Mouse (Mus musculus): Measurements from ENCODE around the gene Chst3. TPM values are rescaled to one million over a fixed set of nuclear protein-coding genes. Genes with fewer than 3 reads are reported as not detected.
"Not testable (repeated sequence)": the region's sequence is repeated elsewhere in the genome, so short reads cannot be mapped to it uniquely, and the experiment has no call there.

Gene Chst3
- polyA plus RNA-seq, 1 experiment from 2014 or later, result 1.0 TPM

- Histone ChIP-seq H3K27me3 (ENCODE audit: control insufficient read depth, insufficient read depth, low read length) (no peaks in the 10 kb centered on the region), H3K9ac (ENCODE audit: low read depth, low read length) (no peak overlapping the region), H3K4me2 (replicated peaks; ENCODE audit: low read depth, low read length) (no peak overlapping the region), H3K27ac (ENCODE audit: low read depth, low read length) (no peak overlapping the region), H3K4me3 (ENCODE audit: low read length) (no peak overlapping the region), H3K4me1 (ENCODE audit: control insufficient read depth, insufficient read depth, low read length) (peaks cover 6% of the 10 kb centered on the region; the same call in 1 of the 2 replicates), H3K36me3 (ENCODE audit: control insufficient read depth, insufficient read depth, low read length) (no peaks in the 10 kb centered on the region), H3K9me3 (ENCODE audit: control insufficient read depth, low read length) (no peaks in the 10 kb centered on the region)
- 84% methylated on average over 5 of the region's 5 CpGs for WGBS
- no peak for ATAC-seq (ENCODE audit: low FRiP score, low TSS enrichment)
Measured at GRCm38 (mm10) chr10:60138680-60139079, 80.4 kb downstream of the Chst3 start.

- no peak overlapping the region for H3K4me2 ChIP-seq (replicated peaks; ENCODE audit: low read depth, low read length)
- 0 out of 2 replicates have a peak, but pooled peaks cover under 1% of the 10 kb centered on the region for H3K36me3 ChIP-seq (ENCODE audit: control insufficient read depth, insufficient read depth, low read length)
- WGBS, result 73% methylated on average over 7 of the region's 7 CpGs
- H3K4me3 ChIP-seq (ENCODE audit: low read length), result no peak overlapping the region
- H3K27ac ChIP-seq (ENCODE audit: low read depth, low read length), result no peak overlapping the region
- no peak for ATAC-seq (ENCODE audit: low FRiP score, low TSS enrichment)
- no peaks in the 10 kb centered on the region for H3K9me3 ChIP-seq (ENCODE audit: control insufficient read depth, low read length)
- no peaks in the 10 kb centered on the region for H3K27me3 ChIP-seq (ENCODE audit: control insufficient read depth, insufficient read depth, low read length)
- H3K9ac ChIP-seq (ENCODE audit: low read depth, low read length), result no peak overlapping the region
- peaks cover 10% of the 10 kb centered on the region; the same call in 1 of the 2 replicates for H3K4me1 ChIP-seq (ENCODE audit: control insufficient read depth, insufficient read depth, low read length)
Measured at GRCm38 (mm10) chr10:60136935-60137334, 82.1 kb downstream of the Chst3 start.

GRCm38 (mm10) chr10:60136010-60136409 is 83.0 kb downstream of the Chst3 start:
- H3K9me3 ChIP-seq (ENCODE audit: control insufficient read depth, low read length); H3K9ac ChIP-seq (ENCODE audit: low read depth, low read length); H3K27ac ChIP-seq (ENCODE audit: low read depth, low read length); H3K4me2 ChIP-seq (replicated peaks; ENCODE audit: low read depth, low read length); H3K4me3 ChIP-seq (ENCODE audit: low read length); H3K27me3 ChIP-seq (ENCODE audit: control insufficient read depth, insufficient read depth, low read length); H3K4me1 ChIP-seq (ENCODE audit: control insufficient read depth, insufficient read depth, low read length); ATAC-seq (ENCODE audit: low FRiP score, low TSS enrichment); H3K36me3 ChIP-seq (ENCODE audit: control insufficient read depth, insufficient read depth, low read length): not testable (repeated sequence)
- WGBS, result 31% methylated on average over 1 of the region's 1 CpGs

- Histone ChIP-seq H3K9me3 (ENCODE audit: control insufficient read depth, low read length) (no peaks in the 10 kb centered on the region), H3K27me3 (ENCODE audit: control insufficient read depth, insufficient read depth, low read length) (no peaks in the 10 kb centered on the region), H3K36me3 (ENCODE audit: control insufficient read depth, insufficient read depth, low read length) (peaks cover 3% of the 10 kb centered on the region; the same call in 1 of the 2 replicates), H3K4me2 (replicated peaks; ENCODE audit: low read depth, low read length) (no peak overlapping the region), H3K9ac (ENCODE audit: low read depth, low read length) (no peak overlapping the region), H3K27ac (ENCODE audit: low read depth, low read length) (no peak overlapping the region), H3K4me1 (ENCODE audit: control insufficient read depth, insufficient read depth, low read length) (peaks cover 10% of the 10 kb centered on the region; the same call in 1 of the 2 replicates), H3K4me3 (ENCODE audit: low read length) (no peak overlapping the region)
- 59% methylated on average over 9 of the region's 9 CpGs for WGBS
- ATAC-seq (ENCODE audit: low FRiP score, low TSS enrichment), result no peak
Measured at GRCm38 (mm10) chr10:60134201-60134600, 84.9 kb downstream of the Chst3 start.

- Histone ChIP-seq H3K4me3 (ENCODE audit: low read length) (no peak overlapping the region), H3K36me3 (ENCODE audit: control insufficient read depth, insufficient read depth, low read length) (peaks cover 3% of the 10 kb centered on the region; the same call in 1 of the 2 replicates), H3K27ac (ENCODE audit: low read depth, low read length) (no peak overlapping the region), H3K9me3 (ENCODE audit: control insufficient read depth, low read length) (no peaks in the 10 kb centered on the region), H3K4me2 (replicated peaks; ENCODE audit: low read depth, low read length) (no peak overlapping the region), H3K4me1 (ENCODE audit: control insufficient read depth, insufficient read depth, low read length) (peaks cover 10% of the 10 kb centered on the region; the same call in 1 of the 2 replicates), H3K9ac (ENCODE audit: low read depth, low read length) (no peak overlapping the region), H3K27me3 (ENCODE audit: control insufficient read depth, insufficient read depth, low read length) (no peaks in the 10 kb centered on the region)
- 29% methylated on average over 6 of the region's 6 CpGs for WGBS
- ATAC-seq (ENCODE audit: low FRiP score, low TSS enrichment), result peak; percentile 33; the same call in 1 of the 2 replicates
Measured at GRCm38 (mm10) chr10:60133501-60133900, 85.6 kb downstream of the Chst3 start.

Small RNA genes within 50 kb of the gene (microRNA-seq; reads per million reads assigned to microRNA genes)
- gene Gm22117, result not detected

Other genes starting within 250 kb of the Chst3 start
- 45.8 and 47.4 TPM in 2 replicates for gene Ascc1, start 216.5 kb downstream of the Chst3 start, polyA plus RNA-seq (2014; fragmentation: Nextera tagmentation; extraction: Ambion mirVana)
- 106 and 108 TPM in 2 replicates for gene Anapc16, start 216.1 kb downstream of the Chst3 start, polyA plus RNA-seq (2014; fragmentation: Nextera tagmentation; extraction: Ambion mirVana)
- gene Spock2, start 113.0 kb downstream of the Chst3 start, polyA plus RNA-seq (2014; fragmentation: Nextera tagmentation; extraction: Ambion mirVana), result 35.7 and 51.3 TPM in 2 replicates
- 69.5 and 122 TPM in 2 replicates for gene Psap, start 58.4 kb upstream of the Chst3 start, polyA plus RNA-seq (2014; fragmentation: Nextera tagmentation; extraction: Ambion mirVana)
- gene Vsir, start 127.6 kb upstream of the Chst3 start, polyA plus RNA-seq (2014; fragmentation: Nextera tagmentation; extraction: Ambion mirVana), result 2.2 and 4.6 TPM in 2 replicates
- gene Gm17455, start 180.5 kb upstream of the Chst3 start, polyA plus RNA-seq (2014; fragmentation: Nextera tagmentation; extraction: Ambion mirVana), result 0.70 and 1.0 TPM in 2 replicates

All from kidney, embryonic 14.5 days (tissue).